Mouse (Mus musculus): ENCODE results near the gene Arpc5.
"Not testable (repeated sequence)": the region's sequence is repeated elsewhere in the genome, so short reads cannot be mapped to it uniquely, and the experiment has no call there.

Arpc5 gene

DNA sequence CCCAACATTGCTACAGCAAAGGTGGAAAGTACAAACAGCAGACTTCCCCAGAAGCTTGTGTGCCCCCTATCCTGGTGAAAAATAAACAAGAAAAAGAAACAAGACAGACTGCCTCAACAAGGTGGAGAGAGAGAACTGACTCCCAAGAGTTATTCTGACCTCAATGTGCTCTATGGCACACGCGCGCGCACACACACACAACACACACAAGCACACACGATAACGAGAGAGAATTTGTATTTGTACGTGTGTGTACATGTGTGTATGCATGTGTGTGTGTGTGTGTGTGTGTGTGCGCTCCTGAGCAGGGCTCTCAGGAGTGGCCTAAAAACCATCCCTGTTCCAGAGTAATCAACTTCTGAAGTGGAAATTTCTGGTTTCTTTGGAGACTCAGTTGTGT is 18.3 kb downstream of the Arpc5 start:
- no peak for DNase-seq

DNA sequence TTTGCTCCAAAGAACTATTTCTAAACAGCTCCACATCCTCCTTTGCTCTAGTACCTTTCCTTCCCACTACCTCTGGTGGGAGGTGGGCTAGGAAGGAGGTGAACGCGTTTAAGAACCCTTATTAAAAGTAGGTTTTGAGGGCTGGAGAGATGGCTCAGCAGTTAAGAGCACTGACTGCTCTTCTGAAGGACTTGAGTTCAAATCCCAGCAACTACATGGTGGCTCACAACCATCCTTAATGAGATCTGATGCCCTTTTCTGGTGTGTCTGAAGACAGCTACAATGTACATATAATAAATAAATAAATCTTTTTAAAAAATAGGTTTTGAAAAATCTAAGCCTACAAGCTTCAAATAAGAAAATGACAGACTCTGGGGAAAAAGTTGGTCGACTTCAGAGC is 19.1 kb downstream of the Arpc5 start:
- DNase-seq, result not testable (repeated sequence)

DNA sequence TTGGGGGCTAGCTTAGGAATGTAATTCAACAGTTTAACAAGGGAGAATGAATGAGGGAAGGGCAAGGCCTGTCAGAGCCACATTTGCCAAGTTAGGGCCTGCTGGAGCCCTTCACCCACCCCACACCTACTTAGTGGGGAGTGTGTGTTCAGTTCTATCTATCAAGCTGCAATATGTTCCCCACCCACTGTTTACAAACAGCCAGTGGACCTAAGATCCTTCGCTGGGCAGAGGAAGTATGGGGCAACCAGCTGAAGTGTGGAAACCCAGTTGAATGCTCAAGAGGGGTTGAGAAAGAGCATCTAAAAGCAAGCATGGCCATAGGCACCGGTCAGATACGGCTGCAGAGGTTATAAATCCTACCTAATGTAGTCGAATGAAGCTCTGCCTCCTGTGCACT is 20.6 kb downstream of the Arpc5 start:
- DNase-seq, result peak; percentile 55 to 69

- no peak for DNase-seq
These were observed 21.8 kb downstream of the Arpc5 start for GRCm38 (mm10) chr1:152788121-152788660.

- peak in 1 of 2 experiments; percentile 68 for DNase-seq
These were observed 23.9 kb downstream of the Arpc5 start for GRCm38 (mm10) chr1:152790254-152790653.

DNA sequence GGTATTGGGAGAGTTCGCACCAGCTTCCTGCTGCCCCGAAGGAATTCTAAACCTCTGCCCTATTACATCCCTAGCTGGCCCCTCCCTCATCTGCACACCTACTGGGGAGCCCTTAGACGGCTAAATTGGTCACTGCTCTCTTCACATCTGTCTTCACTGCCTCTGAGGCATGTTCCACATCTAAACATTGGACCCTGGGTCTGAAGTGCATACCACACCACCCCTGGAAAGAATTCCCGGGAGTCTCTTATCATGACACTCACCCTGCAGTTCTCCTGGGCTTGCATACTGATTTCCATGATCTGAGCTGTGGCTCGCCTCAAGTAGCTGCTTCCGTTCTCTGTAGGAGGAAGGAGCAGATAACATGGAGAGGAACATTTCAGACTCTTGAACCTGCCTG is 24.5 kb downstream of the Arpc5 start:
- peak in 1 of 2 experiments; percentile 44 for DNase-seq

- no peak for DNase-seq
These were observed 24.9 kb downstream of the Arpc5 start for GRCm38 (mm10) chr1:152791269-152791668.

GRCm38 (mm10) chr1:152792736-152793494 is 26.6 kb downstream of the Arpc5 start:
- no peak for DNase-seq

DNA sequence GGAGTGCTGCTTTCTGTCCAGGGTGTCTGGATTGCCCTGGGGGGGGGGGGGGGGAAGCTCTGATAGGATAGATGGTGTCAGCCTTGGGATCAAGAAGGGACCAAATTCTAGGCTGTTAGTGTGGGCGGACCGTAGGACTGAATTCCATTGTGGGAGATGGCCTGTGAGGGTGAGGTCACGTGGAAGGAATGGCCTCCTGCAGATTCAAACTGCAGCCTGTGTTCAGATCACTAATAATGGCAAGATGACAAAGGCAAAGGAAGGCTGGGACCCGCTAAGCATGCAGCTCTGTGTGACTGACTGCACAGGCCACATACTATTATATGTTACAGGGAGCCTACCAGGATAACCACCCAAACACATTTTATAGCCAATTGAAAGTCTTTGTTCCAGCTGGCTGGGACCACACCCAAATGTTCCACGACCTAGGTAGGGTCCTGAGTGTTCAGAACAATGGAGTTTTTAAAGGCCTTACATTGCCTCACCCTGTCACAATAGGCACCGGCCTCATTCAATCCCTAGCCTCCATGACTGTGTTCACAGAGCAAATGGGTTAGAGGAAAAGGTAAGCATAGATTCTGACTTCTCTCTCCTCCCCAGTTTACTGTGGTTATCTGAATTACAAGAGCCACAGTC is 27.3 kb downstream of the Arpc5 start:
- DNase-seq, result no peak

DNA sequence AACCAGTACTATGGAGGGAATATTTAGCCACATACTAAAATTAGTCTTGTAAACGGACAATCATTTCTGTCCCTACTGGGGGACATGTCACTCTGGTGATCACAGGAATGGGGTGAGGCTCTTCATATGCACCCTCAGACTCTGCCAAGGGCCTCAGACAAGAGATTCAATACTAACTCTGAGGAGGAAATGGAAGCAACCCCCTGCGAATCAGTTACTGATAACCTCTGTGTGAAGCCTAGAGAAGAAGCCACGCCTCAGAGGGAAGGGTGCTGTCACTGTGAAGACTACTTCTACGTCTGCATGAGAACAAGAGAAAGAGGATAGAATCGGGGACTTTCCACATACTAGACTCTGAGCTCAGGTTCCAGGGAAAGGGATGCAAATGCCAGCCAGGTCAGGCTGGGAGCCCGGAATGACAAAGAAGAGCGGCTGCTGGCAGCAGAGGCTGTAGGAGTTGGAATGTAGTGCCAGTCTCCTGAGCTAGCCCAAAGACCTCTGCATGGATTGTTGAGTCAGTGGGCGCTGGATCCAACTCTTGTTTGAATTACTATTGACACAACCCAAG is 29.4 kb downstream of the Arpc5 start:
- no peak for DNase-seq

DNA sequence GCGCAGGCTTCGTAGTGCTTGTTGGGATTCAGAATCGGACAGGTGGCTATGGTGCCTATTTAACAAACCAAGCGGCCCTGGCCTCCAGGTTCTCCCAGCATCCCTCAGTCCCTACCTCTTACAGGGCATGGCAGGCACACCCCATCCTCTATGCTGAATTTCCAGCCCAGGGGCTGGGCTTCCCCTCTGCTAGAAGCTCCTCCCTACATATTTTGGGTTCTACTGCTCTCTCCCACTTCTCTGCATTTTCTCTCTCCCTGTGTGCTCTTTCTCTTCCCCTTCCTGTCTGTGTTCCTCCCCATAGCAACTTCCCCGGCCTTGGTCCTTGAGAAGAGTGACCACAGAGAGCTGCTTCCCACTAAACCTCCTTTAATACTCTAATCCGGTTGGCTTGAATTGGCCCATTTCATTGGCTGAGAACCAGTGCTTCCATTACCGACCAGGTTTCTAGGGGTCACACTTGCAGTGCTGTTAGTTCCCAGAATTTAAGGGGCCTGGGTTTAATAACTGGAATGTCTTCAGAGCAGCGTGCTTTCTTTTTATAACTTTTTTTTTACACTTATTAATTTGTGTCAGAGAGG is 30.4 kb downstream of the Arpc5 start:
- no peak for DNase-seq

GRCm38 (mm10) chr1:152798125-152798524 is 31.8 kb downstream of the Arpc5 start:
- no peak for DNase-seq

GRCm38 (mm10) chr1:152799897-152800296 is 33.6 kb downstream of the Arpc5 start, which contains the start of gene Ncf2:
Gene Ncf2 (plus strand): TSS chr1:152800194.
- DNase-seq, result no peak

DNA sequence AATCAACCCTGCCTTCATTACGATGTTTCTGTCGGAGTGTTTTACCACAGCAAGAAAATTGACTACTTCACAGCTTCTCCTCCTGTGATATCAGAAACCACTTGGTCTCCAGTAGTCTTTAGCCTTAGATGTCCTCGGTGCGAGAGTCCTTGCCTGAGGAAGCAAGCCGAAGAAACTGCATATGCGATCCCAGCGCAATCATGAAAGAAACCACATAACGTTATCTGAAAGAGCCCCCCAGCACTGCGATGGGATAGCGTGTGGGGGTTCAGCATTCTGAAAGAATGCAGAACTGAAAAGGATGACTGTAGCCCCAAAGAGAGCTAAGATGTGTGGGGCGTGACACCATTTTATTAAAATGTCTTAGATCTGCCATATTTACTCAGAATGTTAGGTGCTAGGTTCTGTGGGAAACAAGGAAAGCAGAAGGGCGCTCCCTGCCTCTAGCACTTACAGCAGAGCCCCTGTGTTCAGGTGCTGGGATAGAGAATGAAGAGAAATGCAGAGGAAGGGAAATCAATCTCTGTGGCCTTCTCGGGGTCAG is 34.4 kb downstream of the Arpc5 start:
- DNase-seq, result no peak

GRCm38 (mm10) chr1:152804907-152805306 is 38.6 kb downstream of the Arpc5 start:
- DNase-seq, result no peak

DNA sequence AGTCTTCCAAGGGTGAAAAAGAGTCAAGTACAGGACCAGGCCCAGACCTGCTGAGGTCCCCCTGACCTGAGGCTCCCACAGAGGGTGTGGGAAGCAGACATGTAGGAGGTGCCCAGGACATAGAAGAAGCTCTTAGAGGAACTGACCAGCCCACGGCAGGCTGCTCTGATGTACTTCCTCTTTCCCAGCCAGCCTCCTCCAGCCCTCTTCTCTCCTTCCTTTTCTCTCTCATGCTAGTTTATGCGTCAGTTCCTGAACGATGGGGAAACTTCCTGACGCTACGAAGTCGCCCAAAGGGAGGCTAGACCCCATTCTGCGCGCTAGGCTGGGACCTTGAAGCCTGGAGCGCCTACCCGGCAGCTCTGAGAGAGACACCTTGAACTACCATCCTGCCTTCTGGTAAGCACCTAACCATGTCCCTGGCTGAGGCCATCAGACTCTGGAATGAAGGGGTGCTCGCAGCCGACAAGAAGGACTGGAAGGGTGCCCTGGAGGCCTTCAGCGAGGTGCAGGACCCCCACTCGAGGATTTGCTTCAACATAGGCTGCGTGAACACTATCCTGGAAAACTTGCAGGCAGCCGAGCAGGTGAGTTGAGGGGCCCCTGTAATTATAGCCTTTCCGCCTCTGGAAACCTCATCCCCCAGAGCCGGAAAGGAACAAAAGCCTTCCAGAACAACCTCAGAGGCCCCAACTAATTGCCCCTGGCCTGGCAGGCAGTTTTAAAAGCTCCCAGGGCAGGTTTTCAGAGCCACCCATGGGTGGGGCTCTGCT is 41.5 kb downstream of the Arpc5 start:
- DNase-seq, result peak; percentile 49 to 54

DNA sequence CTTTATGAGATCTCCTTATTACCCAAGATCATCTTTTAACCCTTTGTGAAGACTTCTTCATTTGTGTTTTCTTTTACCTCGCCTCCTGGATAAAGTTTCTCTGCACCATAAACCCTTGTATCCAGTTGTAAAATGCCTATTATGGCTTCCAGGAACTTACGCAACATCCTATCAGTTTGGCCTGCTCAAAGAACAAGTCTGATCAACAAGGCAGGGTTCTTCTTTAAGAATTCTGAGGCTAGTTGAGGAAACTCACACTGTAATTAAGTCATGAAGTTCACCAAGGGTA is 42.0 kb downstream of the Arpc5 start:
- no peak for DNase-seq

DNA sequence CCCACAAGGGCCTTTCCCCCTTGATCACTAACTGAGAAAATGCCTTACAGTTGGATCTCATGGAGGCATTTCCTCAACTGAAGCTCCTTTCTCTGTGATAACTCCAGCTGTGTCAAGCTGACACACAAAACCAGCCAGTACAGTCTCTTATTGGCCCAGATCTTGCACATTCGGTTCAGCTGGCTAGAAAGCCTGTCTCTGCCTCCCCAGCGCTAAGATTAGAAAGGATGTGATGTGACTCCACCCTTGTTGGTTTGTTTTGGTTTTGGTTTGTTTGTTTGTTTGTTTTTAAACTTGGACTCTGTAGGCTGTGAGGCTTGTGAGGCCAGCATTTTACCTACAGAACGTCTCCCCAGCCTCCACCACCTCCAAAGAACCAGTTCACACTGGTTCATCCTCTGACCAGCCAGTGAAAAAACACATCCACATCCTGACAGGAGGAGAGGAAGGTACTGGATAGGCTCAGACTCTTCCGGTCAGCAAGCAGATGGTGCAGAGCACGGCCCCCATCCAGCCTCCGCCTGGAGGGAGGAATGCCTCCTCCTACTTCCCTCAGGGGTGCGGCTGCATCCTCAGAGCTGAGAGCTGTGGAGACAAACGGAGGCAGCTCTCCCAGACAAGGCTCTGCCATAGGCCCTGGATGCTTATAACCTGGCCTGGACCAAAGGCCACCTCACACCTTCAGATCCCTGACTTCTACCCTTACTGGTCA is 43.4 kb downstream of the Arpc5 start:
- peak in 1 of 2 experiments; percentile 46 for DNase-seq

DNA sequence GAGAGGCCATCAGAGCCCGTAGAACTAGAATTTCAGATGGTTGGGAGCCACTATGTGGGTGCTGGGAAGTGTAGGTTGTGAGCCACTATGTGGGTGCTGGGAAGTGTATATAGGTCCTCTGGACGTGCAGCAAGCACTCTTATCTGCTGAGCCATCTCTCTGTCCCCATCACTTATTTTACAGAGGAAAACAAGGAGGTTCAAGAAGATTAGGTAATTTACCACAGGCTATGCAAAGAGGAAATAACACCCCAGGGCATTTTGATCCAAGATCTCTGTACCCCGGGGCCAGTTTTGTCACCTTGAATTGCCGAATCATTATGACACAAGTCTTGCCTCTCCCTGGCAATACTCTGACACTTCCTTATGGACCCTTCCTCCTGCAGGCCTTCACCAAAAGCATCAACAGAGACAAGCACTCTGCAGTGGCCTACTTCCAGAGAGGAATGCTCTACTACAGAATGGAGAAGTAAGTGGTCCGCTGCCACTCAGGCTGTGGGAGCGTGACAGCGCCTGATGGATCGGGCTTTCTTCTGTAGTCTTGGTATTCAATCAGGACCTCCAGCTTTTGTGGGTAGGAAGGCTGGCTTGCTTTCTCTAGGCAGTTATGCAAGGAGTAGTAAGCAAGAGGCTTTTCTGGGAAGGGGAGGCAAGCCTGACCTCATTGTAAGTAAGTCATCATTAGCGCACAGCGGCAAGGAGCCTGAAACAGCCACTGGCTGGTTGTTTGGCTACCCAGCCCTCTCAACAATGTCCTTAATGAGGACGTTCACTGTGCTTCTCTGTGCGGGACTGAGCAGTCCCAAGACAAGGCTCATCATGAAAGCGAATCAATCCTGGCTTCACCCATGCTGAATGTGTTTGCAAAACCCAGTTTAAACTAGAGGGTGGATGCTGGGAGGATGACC is 44.4 kb downstream of the Arpc5 start:
- no peak for DNase-seq

DNA sequence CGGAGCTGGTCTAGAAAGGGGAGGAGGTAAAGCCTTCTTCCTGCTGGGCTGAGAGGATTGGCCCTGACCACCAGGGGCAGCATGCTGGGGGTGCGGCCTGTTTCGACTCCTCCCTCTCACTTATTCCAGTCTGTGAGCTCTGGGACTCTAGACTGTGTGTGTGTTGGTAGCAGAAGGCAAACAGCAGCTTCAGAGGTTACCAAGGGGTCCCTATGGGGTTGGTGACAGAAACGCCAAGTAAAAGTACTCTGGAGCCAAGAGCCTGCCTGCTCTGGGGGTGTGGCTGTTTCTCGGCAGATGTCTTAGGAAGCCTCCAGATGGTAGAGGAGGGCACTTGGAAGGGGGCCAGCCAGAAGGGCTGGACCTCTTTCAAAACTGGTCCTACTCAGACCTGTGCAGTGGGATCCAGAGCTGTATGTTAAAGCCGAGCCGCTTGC is 48.9 kb downstream of the Arpc5 start:
- DNase-seq, result peak; percentile 68 to 70

Measured in lung, postnatal 4 days (tissue).